Mouse (Mus musculus): ENCODE results near the gene Tmem8b. TPM values are rescaled to one million over a fixed set of nuclear protein-coding genes. Genes with fewer than 3 reads are reported as not detected.

Tmem8b gene
- polyA plus RNA-seq, 1 experiment from 2014 or later: 5.2 TPM

Small RNAs within 50 kb of the gene (microRNA-seq; reads per million reads assigned to microRNA genes)
- not detected for gene Gm25262 (ENCODE audit: insufficient number of aligned reads)

Other genes starting within 250 kb of the Tmem8b start
- 0.28 and 0.31 TPM in 2 replicates for gene Fam166b, start 239.8 kb upstream of the Tmem8b start, polyA plus RNA-seq (2014; fragmentation: Nextera tagmentation; extraction: Ambion mirVana)
- gene Tesk1, start 227.0 kb upstream of the Tmem8b start, polyA plus RNA-seq (2014; fragmentation: Nextera tagmentation; extraction: Ambion mirVana): 9.3 and 10.7 TPM in 2 replicates
- 2.6 and 4.8 TPM in 2 replicates for gene Cd72, start 214.3 kb upstream of the Tmem8b start, polyA plus RNA-seq (2014; fragmentation: Nextera tagmentation; extraction: Ambion mirVana)
- not detected in 2 replicates for gene Sit1, start 185.2 kb upstream of the Tmem8b start, polyA plus RNA-seq (2014; fragmentation: Nextera tagmentation; extraction: Ambion mirVana)
- 50.3 and 54.3 TPM in 2 replicates for gene Ccdc107, start 176.1 kb upstream of the Tmem8b start, polyA plus RNA-seq (2014; fragmentation: Nextera tagmentation; extraction: Ambion mirVana)
- 55.3 and 61.1 TPM in 2 replicates for gene Arhgef39, start 169.3 kb upstream of the Tmem8b start, polyA plus RNA-seq (2014; fragmentation: Nextera tagmentation; extraction: Ambion mirVana)
- gene Car9, start 162.0 kb upstream of the Tmem8b start, polyA plus RNA-seq (2014; fragmentation: Nextera tagmentation; extraction: Ambion mirVana): 0.52 and 0.87 TPM in 2 replicates
- gene Tpm2, start 145.2 kb upstream of the Tmem8b start, polyA plus RNA-seq (2014; fragmentation: Nextera tagmentation; extraction: Ambion mirVana): 46.7 and 52.7 TPM in 2 replicates
- 42.8 and 45.6 TPM in 2 replicates for gene Creb3, start 106.6 kb upstream of the Tmem8b start, polyA plus RNA-seq (2014; fragmentation: Nextera tagmentation; extraction: Ambion mirVana)
- gene Tln1, start 106.3 kb upstream of the Tmem8b start, polyA plus RNA-seq (2014; fragmentation: Nextera tagmentation; extraction: Ambion mirVana): 45.9 and 46.7 TPM in 2 replicates
- gene Rgp1, start 90.3 kb upstream of the Tmem8b start, polyA plus RNA-seq (2014; fragmentation: Nextera tagmentation; extraction: Ambion mirVana): 26.0 and 38.7 TPM in 2 replicates
- 31.0 and 32.4 TPM in 2 replicates for gene Gba2, start 90.1 kb upstream of the Tmem8b start, polyA plus RNA-seq (2014; fragmentation: Nextera tagmentation; extraction: Ambion mirVana)
- 1.9 and 2.8 TPM in 2 replicates for gene Msmp, start 84.5 kb upstream of the Tmem8b start, polyA plus RNA-seq (2014; fragmentation: Nextera tagmentation; extraction: Ambion mirVana)
- gene Npr2, start 37.0 kb upstream of the Tmem8b start, polyA plus RNA-seq (2014; fragmentation: Nextera tagmentation; extraction: Ambion mirVana): 9.8 and 10.8 TPM in 2 replicates
- 1.7 and 2.3 TPM in 2 replicates for gene Spag8, start 15.4 kb upstream of the Tmem8b start, polyA plus RNA-seq (2014; fragmentation: Nextera tagmentation; extraction: Ambion mirVana)
- gene Hint2, start 12.5 kb upstream of the Tmem8b start, polyA plus RNA-seq (2014; fragmentation: Nextera tagmentation; extraction: Ambion mirVana): 64.1 and 66.8 TPM in 2 replicates
- gene Fam221b, start 174 bp downstream of the Tmem8b start, polyA plus RNA-seq (2014; fragmentation: Nextera tagmentation; extraction: Ambion mirVana): 2.5 and 2.7 TPM in 2 replicates
- not detected in 2 replicates for gene Olfr70, start 31.8 kb downstream of the Tmem8b start, polyA plus RNA-seq (2014; fragmentation: Nextera tagmentation; extraction: Ambion mirVana)
- not detected in 2 replicates for gene Olfr71, start 41.3 kb downstream of the Tmem8b start, polyA plus RNA-seq (2014; fragmentation: Nextera tagmentation; extraction: Ambion mirVana)
- not detected in 2 replicates for gene Hrct1, start 58.2 kb downstream of the Tmem8b start, polyA plus RNA-seq (2014; fragmentation: Nextera tagmentation; extraction: Ambion mirVana)
- gene Spaar, start 61.1 kb downstream of the Tmem8b start, polyA plus RNA-seq (2014; fragmentation: Nextera tagmentation; extraction: Ambion mirVana): not detected in 2 replicates
- gene Olfr159, start 102.0 kb downstream of the Tmem8b start, polyA plus RNA-seq (2014; fragmentation: Nextera tagmentation; extraction: Ambion mirVana): not detected in 2 replicates
- gene Olfr156, start 154.9 kb downstream of the Tmem8b start, polyA plus RNA-seq (2014; fragmentation: Nextera tagmentation; extraction: Ambion mirVana): not detected in 2 replicates
- gene Olfr157, start 171.2 kb downstream of the Tmem8b start, polyA plus RNA-seq (2014; fragmentation: Nextera tagmentation; extraction: Ambion mirVana): not detected in 2 replicates
- gene Olfr155, start 182.6 kb downstream of the Tmem8b start, polyA plus RNA-seq (2014; fragmentation: Nextera tagmentation; extraction: Ambion mirVana): not detected in 2 replicates
- 11.3 and 11.8 TPM in 2 replicates for gene Reck, start 206.6 kb downstream of the Tmem8b start, polyA plus RNA-seq (2014; fragmentation: Nextera tagmentation; extraction: Ambion mirVana)